Mouse (Mus musculus) erythroblast, embryonic 14.5 days (primary cell): ENCODE measurements around the gene Helt.
"Not testable (repeated sequence)": the region's sequence is repeated elsewhere in the genome, so short reads cannot be mapped to it uniquely, and the experiment has no call there.

ENCODE experiments used
- GATA1 ChIP-seq: IDR thresholded peaks from 2 replicates; pipeline ENCODE4 v1.6.1; 2012; ENCODE audit warnings: low read length, inconsistent platforms, mixed read lengths
- TAL1 ChIP-seq: IDR thresholded peaks from 3 replicates; pipeline ENCODE4 v1.6.1; 2012; ENCODE audit warnings: low read length, inconsistent platforms, mixed read lengths

- not testable (repeated sequence) for TF ChIP-seq GATA1, TAL1
Measured at GRCm38 (mm10) chr8:46264206-46264605, 30.3 kb downstream of the Helt start.
